ENCODE assay signal across 8 mouse cellular contexts in genomic region chr5:88929392-88930094, GRCm38 (mm10). TPM values are rescaled to one million over a fixed set of nuclear protein-coding genes. Genes with fewer than 3 reads are reported as not detected.
DNase-seq lines count a peak whose midpoint lies in the region; ATAC-seq lines count a peak whose summit lies in the region.

No protein-coding gene starts in this region.

- H3K4me2 ChIP-seq in heart, embryonic 11.5 days: peak overlapping the region; percentile 44
- peak overlapping the region; percentile 48 for H3K4me2 ChIP-seq in kidney, embryonic 15.5 days
- peak overlapping the region; percentile 30; the same call in 1 of the 2 replicates for H3K4me2 ChIP-seq in limb, embryonic 12.5 days

- 33% methylated on average over 18 of the region's 18 CpGs for WGBS in heart, embryonic 11.5 days (ENCODE audit: insufficient replicate concordance)
- WGBS in kidney, embryonic 15.5 days: 21% methylated on average over 18 of the region's 18 CpGs
- 34% methylated on average over 18 of the region's 18 CpGs for WGBS in limb, embryonic 12.5 days

- no peaks in the 10 kb centered on the region for H3K9me3 ChIP-seq in heart, embryonic 11.5 days (replicated peaks; ENCODE audit: control insufficient read depth, low read length)
- no peaks in the 10 kb centered on the region for H3K9me3 ChIP-seq in kidney, embryonic 15.5 days (replicated peaks)
- no peaks in the 10 kb centered on the region for H3K9me3 ChIP-seq in limb, embryonic 12.5 days

- no peaks in the 10 kb centered on the region for H3K27me3 ChIP-seq in heart, embryonic 11.5 days (ENCODE audit: control insufficient read depth, insufficient read depth, low read length)
- no peaks in the 10 kb centered on the region for H3K27me3 ChIP-seq in kidney, embryonic 15.5 days
- no peaks in the 10 kb centered on the region for H3K27me3 ChIP-seq in limb, embryonic 12.5 days

- H3K4me1 ChIP-seq in heart, embryonic 11.5 days (ENCODE audit: control insufficient read depth, insufficient read depth, low read length): peaks cover 34% of the 10 kb centered on the region
- H3K4me1 ChIP-seq in kidney, embryonic 15.5 days: peaks cover 36% of the 10 kb centered on the region
- H3K4me1 ChIP-seq in limb, embryonic 12.5 days (replicated peaks): peaks cover 23% of the 10 kb centered on the region

- peak overlapping the region; percentile 84 for H3K27ac ChIP-seq in heart, embryonic 11.5 days (ENCODE audit: low read depth, low read length)
- H3K27ac ChIP-seq in kidney, embryonic 15.5 days: peak overlapping the region; percentile 5; the same call in 1 of the 2 replicates
- 0 out of 2 replicates have a peak overlapping the region, but pooled peaks have one; percentile 35 for H3K27ac ChIP-seq in limb, embryonic 12.5 days

- H3K4me3 ChIP-seq in heart, embryonic 11.5 days (ENCODE audit: low read depth, low read length): no peak overlapping the region
- H3K4me3 ChIP-seq in kidney, embryonic 15.5 days (replicated peaks): no peak overlapping the region
- H3K4me3 ChIP-seq in limb, embryonic 12.5 days (replicated peaks): no peak overlapping the region

- ATAC-seq in heart, embryonic 11.5 days (replicated peaks; ENCODE audit: insufficient number of reproducible peaks, low FRiP score, low TSS enrichment): peak; percentile 66
- ATAC-seq in kidney, embryonic 15.5 days (replicated peaks; ENCODE audit: low FRiP score): peak; percentile 89
- ATAC-seq in limb, embryonic 12.5 days (ENCODE audit: insufficient number of reproducible peaks, insufficient read depth, low FRiP score, low TSS enrichment, low read depth): peak; percentile 62

- no peaks in the 10 kb centered on the region for H3K36me3 ChIP-seq in heart, embryonic 11.5 days (ENCODE audit: control insufficient read depth, insufficient read depth, low read length)
- no peaks in the 10 kb centered on the region for H3K36me3 ChIP-seq in kidney, embryonic 15.5 days
- no peaks in the 10 kb centered on the region for H3K36me3 ChIP-seq in limb, embryonic 12.5 days

- peak; percentile 91 for DNase-seq in brain, adult 2 months (ENCODE audit: low read depth, low spot score)
- DNase-seq in fibroblast of lung, adult 2 months (ENCODE audit: low read depth): peak; percentile 46
- peak; percentile 31 for DNase-seq in neural tube, embryonic 10.5 days (ENCODE audit: extremely low spot score, low spot score)
- peak; percentile 14 for DNase-seq in testis, postnatal 14 days (ENCODE audit: low spot score)
- no peak for DNase-seq in thymus, postnatal 4 days

- 0 out of 2 replicates have a peak overlapping the region, but pooled peaks have one; percentile 28 for H3K9ac ChIP-seq in heart, embryonic 11.5 days (ENCODE audit: low read depth, low read length)
- H3K9ac ChIP-seq in kidney, embryonic 15.5 days: no peak overlapping the region
- no peak overlapping the region for H3K9ac ChIP-seq in limb, embryonic 12.5 days (replicated peaks)

RNA-seq across cellular contexts. Expression of gene Slc4a4, which starts 42.9 kb away (rescaled TPM):
- 2.9 and 3.4 TPM in 2 replicates for polyA plus RNA-seq in heart, embryonic 11.5 days (2014; fragmentation: Nextera tagmentation; extraction: Ambion mirVana)
- polyA plus RNA-seq in kidney, embryonic 15.5 days (2015; fragmentation: Nextera tagmentation; extraction: Ambion mirVana): 8.1 and 8.4 TPM in 2 replicates
- 1.8 and 1.9 TPM in 2 replicates for polyA plus RNA-seq in limb, embryonic 12.5 days (2016; fragmentation: Nextera tagmentation; extraction: Ambion mirVana)

Comparison
In these comparisons a context has a peak if more than half of its experiments do, and no peak if none do; other contexts are left out.
1. H3K27ac ChIP-seq: peak in every context shown above with its lines; median percentile 84 in heart, embryonic 11.5 days; 35 in limb, embryonic 12.5 days; 5 in kidney, embryonic 15.5 days.